13 mouse cellular contexts compared by ENCODE assay signal in genomic region chr10:121764469-121765173, GRCm38 (mm10). TPM values are rescaled to one million over a fixed set of nuclear protein-coding genes. Genes with fewer than 3 reads are reported as not detected.
DNase-seq lines count a peak whose midpoint lies in the region; ATAC-seq and TF ChIP-seq lines count a peak whose summit lies in the region.
"Had no signal": no experiment of that assay in that cellular context is flagged by ENCODE, and none has a peak within 500 bp of the region (broad histone marks: within the 10 kb centered on the region; RNA-seq: fewer than 3 reads in every experiment).

No protein-coding gene starts in this region.

- no peak for TF ChIP-seq EP300 in lung, postnatal 0 days (IDR thresholded peaks at IDR 0.05)

- no peak overlapping the region for H3K27ac ChIP-seq in lung, postnatal 0 days (ENCODE audit: low read length)
- peak overlapping the region; percentile 53; the same call in 1 of the 2 replicates for H3K27ac ChIP-seq in forebrain, embryonic 14.5 days (ENCODE audit: low read depth, low read length)
- H3K27ac ChIP-seq: embryonic facial prominence, embryonic 13.5 days; stomach, embryonic 15.5 days had no signal

- H3K4me1 ChIP-seq in lung, postnatal 0 days (ENCODE audit: insufficient read depth, low read depth, low read length), result no peaks in the 10 kb centered on the region
- peaks cover 5% of the 10 kb centered on the region; the same call in 1 of the 2 replicates for H3K4me1 ChIP-seq in forebrain, embryonic 14.5 days (ENCODE audit: control insufficient read depth, insufficient read depth, low read length)
- H3K4me1 ChIP-seq: embryonic facial prominence, embryonic 13.5 days; stomach, embryonic 15.5 days had no signal

- no peak overlapping the region for H3K9ac ChIP-seq in lung, postnatal 0 days (replicated peaks; ENCODE audit: low read depth)
- H3K9ac ChIP-seq in forebrain, embryonic 14.5 days (ENCODE audit: low read length), result no peak overlapping the region
- H3K9ac ChIP-seq: embryonic facial prominence, embryonic 13.5 days; stomach, embryonic 15.5 days had no signal

- DNase-seq in lung, postnatal 0 days (ENCODE audit: low spot score), result no peak
- no peak for DNase-seq in lung, postnatal 10 days
- no peak for DNase-seq in forebrain, embryonic 14.5 days (ENCODE audit: low spot score)
- DNase-seq in layer of hippocampus, adult 8-10 months (ENCODE audit: low spot score in 2 of 2), result no peak
- DNase-seq in kidney, postnatal 14 days, result no peak
- DNase-seq: adrenal gland, postnatal 10 days; cerebellum, adult 11-12 months; kidney, adult 8-10 months had no signal

- no peaks in the 10 kb centered on the region for H3K27me3 ChIP-seq in lung, postnatal 0 days (replicated peaks; ENCODE audit: insufficient read depth, low read length)
- no peaks in the 10 kb centered on the region for H3K27me3 ChIP-seq in forebrain, embryonic 14.5 days (replicated peaks; ENCODE audit: control insufficient read depth, insufficient read depth, low read length)
- H3K27me3 ChIP-seq: embryonic facial prominence, embryonic 13.5 days; stomach, embryonic 15.5 days had no signal

- H3K9me3 ChIP-seq in lung, postnatal 0 days (ENCODE audit: low read length), result no peaks in the 10 kb centered on the region
- no peaks in the 10 kb centered on the region for H3K9me3 ChIP-seq in forebrain, embryonic 14.5 days (replicated peaks; ENCODE audit: control insufficient read depth, low read length)
- H3K9me3 ChIP-seq: embryonic facial prominence, embryonic 13.5 days; stomach, embryonic 15.5 days had no signal

- 82% methylated on average over 13 of the region's 13 CpGs for WGBS in lung, postnatal 0 days
- WGBS in forebrain, embryonic 14.5 days, result 77% methylated on average over 13 of the region's 13 CpGs

- ATAC-seq in lung, postnatal 0 days, result no peak
- peak; percentile 58 for ATAC-seq in forebrain, embryonic 14.5 days
- ATAC-seq in megakaryocyte, adult 5-6 weeks (ENCODE audit: poor library complexity, severe bottlenecking), result peak; percentile 82
- ATAC-seq in neutrophil, adult 5-6 weeks (ENCODE audit: extremely low read depth, insufficient number of reproducible peaks, low FRiP score, poor library complexity, severe bottlenecking), result peak; percentile 44; the same call in 1 of the 2 replicates

- peak; percentile 40 for TF ChIP-seq CTCF in lung, postnatal 0 days (IDR thresholded peaks at IDR 0.05)

- no peak overlapping the region for H3K4me3 ChIP-seq in lung, postnatal 0 days (ENCODE audit: low read depth, low read length)
- no peak overlapping the region for H3K4me3 ChIP-seq in forebrain, embryonic 14.5 days (ENCODE audit: low read depth, low read length)
- H3K4me3 ChIP-seq: embryonic facial prominence, embryonic 13.5 days; stomach, embryonic 15.5 days had no signal

- no peaks in the 10 kb centered on the region for H3K36me3 ChIP-seq in lung, postnatal 0 days (ENCODE audit: insufficient read depth, low read length)
- no peaks in the 10 kb centered on the region for H3K36me3 ChIP-seq in forebrain, embryonic 14.5 days (ENCODE audit: control insufficient read depth, insufficient read depth, low read length)
- H3K36me3 ChIP-seq: embryonic facial prominence, embryonic 13.5 days; G1E; stomach, embryonic 15.5 days had no signal

- no peak overlapping the region for H3K4me2 ChIP-seq in lung, postnatal 0 days (replicated peaks; ENCODE audit: low read depth, low read length)
- H3K4me2 ChIP-seq in forebrain, embryonic 14.5 days (ENCODE audit: low read length), result 0 out of 2 replicates have a peak overlapping the region, but pooled peaks have one; percentile 23
- H3K4me2 ChIP-seq: embryonic facial prominence, embryonic 13.5 days; stomach, embryonic 15.5 days had no signal

RNA-seq across cellular contexts. Expression of gene BC048403, which starts 24.9 kb away (rescaled TPM):
- 2.5 and 3.0 TPM in 2 replicates for polyA plus RNA-seq in lung, postnatal 0 days (2015; fragmentation: Nextera tagmentation; extraction: Ambion mirVana)
- polyA plus RNA-seq in forebrain, embryonic 14.5 days (2014; fragmentation: Nextera tagmentation; extraction: Ambion mirVana), result 2.0 and 2.5 TPM in 2 replicates
- total RNA-seq in megakaryocyte, adult 5-6 weeks (2015), result 7.0 and 8.5 TPM in 2 replicates
- 1.1 and 2.7 TPM in 2 replicates for total RNA-seq in megakaryocyte, adult 5-6 weeks (2017)
- total RNA-seq in neutrophil, adult 5-6 weeks (2017), result 6.8 and 7.5 TPM in 2 replicates
- total RNA-seq in layer of hippocampus, adult 8-10 months (2022), result 10 to 100 TPM in 1 of 4 experiments, 1 to 10 TPM in 3; 9.1 to 10.8 (median 9.4) TPM
